Mouse (Mus musculus) neutrophil, adult 5-6 weeks (primary cell): ENCODE data around the gene Zbtb5. TPM values are rescaled to one million over a fixed set of nuclear protein-coding genes. Genes with fewer than 3 reads are reported as not detected.

Source experiments
- total RNA-seq: library from RNA; stranded (forward); fragments of 200-1000 nt; gene quantifications from 2 replicates; pipeline ENCODE4 v1.2.3, GENCODE M21; 2017

Gene Zbtb5
- total RNA-seq, 1 experiment from 2014 or later: 17.0 TPM

Other genes with a start within 250 kb of the Zbtb5 start
- 2.9 and 6.6 TPM in 2 replicates for gene Grhpr, start 31.0 kb downstream of the Zbtb5 start, total RNA-seq
- 16.3 and 22.0 TPM in 2 replicates for gene Polr1e, start 6.2 kb upstream of the Zbtb5 start, total RNA-seq
- gene Fbxo10, start 72.2 kb upstream of the Zbtb5 start, total RNA-seq: 2.0 and 2.1 TPM in 2 replicates
- 42.8 and 44.0 TPM in 2 replicates for gene Tomm5, start 95.7 kb upstream of the Zbtb5 start, total RNA-seq
- not detected in 2 replicates for gene Frmpd1, start 172.5 kb upstream of the Zbtb5 start, total RNA-seq